Mouse (Mus musculus): ENCODE measurements at regions not wholly inside any gene's neighbourhood (a gene's known extent, or its start where the extent isn't known, plus 50 kb on each side); places are given as distances from the start of the nearest gene placed in this dataset.

DNA sequence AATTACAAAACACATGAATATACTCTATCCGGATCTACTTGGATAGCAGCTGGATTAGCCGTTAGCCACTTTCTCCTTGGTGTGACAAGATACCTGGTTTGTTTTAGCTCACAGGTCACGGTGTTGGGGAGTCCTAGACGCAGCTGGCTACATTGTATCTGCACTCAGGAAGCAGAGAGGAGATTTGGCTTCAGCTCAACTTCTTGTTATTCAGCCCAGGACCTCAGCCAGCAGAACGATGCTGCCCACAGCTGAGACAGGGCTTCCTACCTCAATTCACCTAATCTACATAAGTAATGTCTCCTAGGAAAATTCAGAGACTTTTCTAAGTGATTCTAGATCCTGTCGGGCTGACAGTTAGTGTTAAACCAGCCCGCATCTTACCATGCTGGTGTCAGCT is 289.4 kb downstream of the 3100002H09Rik start:
- DNase-seq, result no peak

DNA sequence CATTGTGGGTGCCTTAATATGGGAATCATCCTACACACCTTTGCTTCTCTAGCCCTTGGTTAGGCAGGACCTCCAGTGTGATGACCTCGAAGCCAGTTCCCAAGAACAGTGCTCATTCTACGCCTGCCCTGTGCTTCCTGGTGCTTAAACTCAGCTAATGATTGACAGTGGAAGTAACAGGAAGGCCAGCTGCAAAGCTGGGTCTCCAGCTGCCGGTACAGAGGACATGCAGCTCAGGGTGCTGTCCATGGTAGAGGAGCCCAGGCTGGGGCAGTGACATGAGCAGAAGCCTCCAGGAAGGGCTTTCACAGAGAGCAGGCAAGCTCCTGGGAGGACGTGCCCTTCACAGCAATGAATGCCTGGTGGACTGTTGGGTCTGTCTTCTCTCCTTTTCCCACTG is 293.6 kb downstream of the 3100002H09Rik start:
- DNase-seq, result no peak

DNA sequence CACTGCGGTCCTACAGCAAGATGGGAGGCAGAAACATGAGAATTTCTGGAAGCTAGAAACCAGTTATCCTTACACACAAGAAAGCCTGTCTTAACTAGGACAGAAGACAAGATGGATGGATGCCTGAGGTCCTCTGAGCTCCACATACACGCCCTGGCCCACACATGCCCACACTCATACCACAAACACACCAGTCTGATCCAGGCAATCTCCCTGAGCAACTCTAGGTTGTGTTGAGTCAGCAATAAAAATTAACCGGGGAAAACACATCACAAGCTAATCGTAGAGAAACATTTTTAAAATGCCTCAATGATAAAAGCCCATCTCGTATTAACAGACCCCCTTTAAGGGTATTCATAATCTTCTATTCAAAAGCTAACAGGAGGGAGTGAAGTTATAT is 298.9 kb downstream of the 3100002H09Rik start:
- DNase-seq, result no peak

DNA sequence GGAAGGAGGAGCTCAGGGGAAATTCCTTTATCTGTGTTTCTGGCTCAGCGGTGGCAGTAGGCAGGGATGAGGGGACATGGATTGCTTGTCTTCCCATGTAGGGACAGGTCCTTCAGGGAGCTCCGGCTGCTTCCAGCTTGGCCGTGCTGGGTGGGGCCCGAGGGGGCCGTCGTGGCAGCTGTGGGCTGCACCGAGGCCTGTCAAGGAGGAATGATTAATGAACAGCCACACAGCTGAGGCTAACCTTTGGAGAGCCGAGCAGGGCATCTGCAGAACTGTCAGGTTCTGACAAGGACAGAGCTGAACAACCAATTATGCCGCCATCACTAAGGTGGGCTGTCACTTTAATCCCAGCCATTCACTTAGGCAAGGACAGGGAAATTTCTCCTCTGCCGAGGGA is 300.0 kb downstream of the 3100002H09Rik start:
- DNase-seq, result no peak

DNA sequence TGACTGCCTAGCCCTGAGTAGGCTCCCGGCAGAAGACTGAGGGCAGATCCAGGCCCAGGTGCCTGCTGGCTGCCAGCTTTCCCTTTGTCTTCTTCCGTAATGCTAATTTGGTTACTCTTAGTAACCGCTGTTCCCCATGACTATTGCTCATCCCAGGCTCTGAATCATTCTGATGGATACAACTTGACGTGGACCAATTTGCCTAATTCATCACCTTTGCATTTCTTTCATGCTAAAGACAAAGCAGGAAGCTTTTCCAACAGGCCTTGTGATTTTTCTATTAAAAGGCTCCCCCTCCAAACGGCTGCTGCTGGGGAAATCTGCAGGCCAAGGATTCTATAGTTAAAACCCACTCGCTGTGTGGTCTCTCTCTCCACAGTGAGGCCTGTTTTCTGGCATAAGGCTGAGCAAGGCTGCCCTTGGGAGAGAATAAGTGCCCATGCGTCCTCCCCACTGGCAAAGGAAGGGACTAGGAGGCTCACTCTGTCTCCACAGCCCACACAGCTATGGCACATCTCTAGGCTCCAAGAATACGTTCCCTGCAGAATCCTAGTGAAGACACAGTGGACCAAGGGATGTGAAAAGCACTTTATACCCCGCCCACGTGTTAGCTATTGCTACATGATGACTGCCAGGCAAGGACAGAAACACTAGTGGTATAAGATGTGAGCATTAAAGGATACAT is 304.6 kb downstream of the 3100002H09Rik start:
- no peak for DNase-seq

DNA sequence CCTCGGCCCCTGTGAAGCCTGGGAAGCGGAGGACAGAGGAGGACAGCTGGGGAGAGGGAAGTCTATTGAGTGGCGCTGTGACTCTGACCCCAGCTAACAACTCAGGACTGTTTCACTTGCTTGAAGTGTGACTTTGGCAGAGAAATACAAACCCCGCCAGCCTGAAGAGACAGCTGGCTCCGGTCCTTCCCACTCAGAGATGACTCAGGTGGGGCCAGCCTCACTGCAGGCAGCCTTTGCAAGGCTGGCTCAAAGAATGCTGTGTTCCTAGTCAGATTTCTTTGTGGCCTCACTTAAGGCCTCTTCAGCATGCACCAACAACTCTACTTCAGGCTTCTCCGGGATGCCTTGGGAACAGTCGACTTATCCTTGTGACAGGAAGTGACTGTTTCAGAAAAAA is 307.7 kb downstream of the 3100002H09Rik start:
- DNase-seq, result no peak

DNA sequence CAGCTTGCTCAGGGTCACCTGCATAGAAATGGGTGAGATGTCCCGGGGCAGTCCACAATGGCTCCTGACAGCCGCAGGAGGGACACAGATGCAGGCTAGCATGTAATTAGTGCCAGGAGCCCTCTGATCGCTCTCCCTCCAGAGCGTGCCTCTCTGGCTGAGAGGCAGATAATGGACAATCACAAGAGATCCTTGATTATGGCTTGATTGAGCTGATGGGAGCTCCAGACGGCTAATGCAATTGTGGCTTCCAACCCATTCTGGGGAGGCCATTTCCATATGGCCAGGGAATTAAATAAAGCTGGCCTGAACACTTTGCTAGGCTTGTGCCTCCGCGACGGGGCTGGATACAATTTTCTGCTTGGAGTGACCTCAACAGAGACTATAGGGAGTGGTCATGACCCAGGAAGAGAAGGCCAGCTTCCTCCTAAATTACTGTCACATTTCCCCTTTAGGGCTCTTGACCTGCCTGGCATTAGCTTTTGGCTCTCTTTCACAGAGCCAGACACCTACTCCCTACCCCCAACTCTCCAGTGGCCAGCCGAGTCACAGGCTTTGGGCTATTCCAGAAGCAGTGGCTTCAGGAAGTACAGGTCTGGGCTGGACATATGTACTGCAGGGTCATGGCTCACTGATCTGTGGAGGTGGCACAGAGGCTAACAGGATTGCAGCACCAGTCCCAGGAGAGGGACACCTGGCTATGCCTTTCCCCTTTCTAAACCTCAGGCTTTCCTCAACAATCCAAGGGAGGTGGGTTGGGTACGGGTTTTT is 311.8 kb downstream of the 3100002H09Rik start:
- no peak for DNase-seq

DNA sequence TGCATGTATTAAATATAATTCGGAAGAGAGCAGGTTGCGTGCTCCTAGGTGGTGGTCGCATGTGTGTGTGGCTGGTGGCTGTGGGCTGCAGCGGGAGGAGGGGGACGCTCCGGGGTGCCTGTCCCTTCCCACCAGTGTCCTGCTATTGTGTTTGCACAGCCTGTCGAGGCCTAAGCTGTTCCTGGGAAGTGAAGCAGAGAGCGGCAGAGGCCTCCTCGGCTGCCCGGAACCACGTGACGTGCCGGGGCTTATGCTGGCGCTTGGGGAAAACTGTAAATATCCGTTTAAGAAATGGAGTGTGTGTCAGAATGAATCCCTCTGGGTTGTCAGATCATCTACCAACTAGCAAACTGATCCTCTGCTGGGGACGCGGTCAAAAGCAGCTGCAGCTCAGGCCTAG is 318.3 kb downstream of the 3100002H09Rik start:
- DNase-seq, result no peak

DNA sequence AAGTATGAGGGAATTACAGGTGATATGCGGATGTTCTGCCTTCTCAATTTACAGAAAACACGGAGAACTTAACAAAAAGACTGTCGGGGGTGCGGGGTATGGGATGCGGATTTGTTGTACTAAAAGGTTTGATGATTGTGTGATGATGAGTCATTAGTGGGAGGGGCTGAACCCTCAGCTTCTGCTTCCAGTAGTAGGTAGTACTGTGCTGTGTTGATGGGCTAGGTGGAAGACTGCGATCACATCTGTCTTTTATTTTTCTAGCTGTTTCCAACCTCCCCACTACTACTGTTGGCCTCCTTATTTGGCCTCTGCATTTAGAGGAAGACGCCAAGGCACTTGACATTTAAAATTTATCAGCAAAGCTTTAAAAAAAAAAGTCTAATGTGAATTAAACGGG is 318.8 kb downstream of the 3100002H09Rik start:
- DNase-seq, result no peak

DNA sequence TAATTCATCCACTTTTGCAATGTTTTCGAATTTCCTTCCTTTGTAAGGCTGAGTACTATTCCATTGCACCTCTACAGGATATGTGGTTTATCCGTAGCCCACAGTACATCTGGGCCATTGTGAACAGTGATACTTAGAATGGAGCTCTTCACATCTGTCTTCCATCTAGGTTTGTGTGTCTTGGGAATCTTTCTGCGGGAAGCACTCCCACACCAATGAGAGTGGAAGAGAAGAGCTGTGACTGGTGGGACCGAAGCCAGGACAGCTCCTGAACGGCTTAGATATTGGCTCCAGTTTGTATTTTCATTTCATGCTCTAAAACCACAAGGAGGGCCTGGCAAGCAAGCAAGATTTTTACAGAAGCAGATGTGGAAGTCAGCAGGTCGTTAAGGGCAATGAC is 323.1 kb downstream of the 3100002H09Rik start:
- no peak for DNase-seq

DNA sequence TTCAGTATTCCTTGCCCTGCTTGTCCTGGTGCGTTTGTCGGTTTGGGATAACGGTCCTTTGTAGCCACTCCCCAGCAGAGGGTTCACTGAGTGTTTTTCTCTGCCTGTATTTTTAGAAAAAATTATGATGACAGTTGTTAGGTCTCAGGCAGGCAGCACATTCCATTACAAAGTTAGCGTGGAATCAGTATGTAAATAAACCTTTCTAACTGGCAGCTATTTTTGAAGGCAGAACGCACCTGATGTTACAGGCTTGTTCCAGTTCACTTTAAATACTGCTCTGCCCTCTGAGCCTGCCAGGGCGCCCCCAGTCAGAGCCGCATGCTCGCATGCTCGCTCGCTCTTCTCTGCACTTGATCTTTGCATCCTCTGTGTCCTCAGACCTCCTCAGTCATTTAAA is 331.9 kb downstream of the 3100002H09Rik start:
- DNase-seq, result no peak

DNA sequence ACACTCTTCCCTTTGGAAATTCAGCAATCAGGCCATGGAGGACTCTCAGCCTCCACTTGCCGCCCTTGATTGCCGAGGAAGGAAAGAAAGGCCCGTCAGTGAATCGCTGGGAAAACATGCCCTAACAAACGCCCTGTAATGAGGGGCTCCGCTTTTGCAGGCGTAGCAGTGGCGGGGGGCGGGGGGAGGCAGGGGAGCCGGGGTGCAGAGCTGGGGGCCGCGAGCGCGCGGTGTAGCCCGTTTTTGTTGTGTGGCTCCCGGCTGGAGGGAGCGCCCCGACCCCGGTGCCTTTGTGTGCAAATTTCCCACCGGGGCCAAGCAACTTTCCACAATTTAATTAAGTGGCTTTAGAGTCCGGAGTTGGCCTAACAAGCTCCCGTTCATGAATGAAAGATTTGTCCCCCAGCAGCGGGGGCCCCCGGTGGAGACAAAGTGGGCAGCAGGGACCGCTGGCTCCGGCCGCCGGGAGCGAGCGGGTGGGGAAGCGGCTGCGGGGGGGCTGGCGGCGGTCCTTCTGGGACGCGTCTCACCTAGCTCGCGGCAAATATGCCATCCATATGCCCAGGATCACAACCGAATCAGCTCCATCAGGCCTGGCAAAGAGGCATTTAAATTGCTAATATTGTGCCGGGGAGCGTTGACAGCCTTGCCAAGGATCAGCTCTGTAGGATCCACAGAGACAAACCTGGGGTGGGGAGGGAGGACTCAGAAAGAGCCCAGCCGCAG is 333.0 kb downstream of the 3100002H09Rik start:
- no peak for DNase-seq

DNA sequence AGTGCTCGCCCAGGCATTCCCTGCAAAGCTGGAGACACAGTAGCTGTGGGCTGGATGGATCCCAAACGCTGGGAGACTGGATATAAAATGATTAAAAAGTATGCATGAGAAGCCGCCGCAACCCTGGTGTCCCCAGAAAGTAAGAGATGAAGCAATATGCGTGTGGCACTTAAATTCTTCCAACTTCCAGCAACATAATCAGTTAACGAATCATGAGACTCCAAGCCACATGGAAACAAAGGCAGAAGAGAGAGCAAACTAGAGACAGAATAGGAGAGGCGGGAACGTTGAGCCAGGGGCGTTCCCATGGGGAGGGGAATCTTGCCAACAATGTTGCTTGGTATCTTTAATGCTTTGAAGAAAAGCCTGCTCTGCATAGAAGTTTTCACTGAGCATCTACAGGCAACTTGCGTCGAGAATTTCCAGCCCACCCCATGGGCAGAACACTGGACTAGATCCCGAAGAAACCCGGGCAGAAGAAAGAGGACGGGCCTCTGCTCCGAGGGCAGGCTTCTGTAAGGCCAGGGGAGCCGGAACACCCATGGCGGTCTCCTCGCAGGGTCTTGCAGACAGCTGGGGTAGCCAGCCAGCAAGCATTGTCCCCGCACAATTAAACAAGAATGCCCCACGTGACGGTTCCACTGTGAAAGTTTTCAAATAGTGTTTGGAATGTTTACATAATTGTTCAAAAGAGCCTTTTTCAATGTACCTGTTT is 333.7 kb downstream of the 3100002H09Rik start:
- no peak for DNase-seq

DNA sequence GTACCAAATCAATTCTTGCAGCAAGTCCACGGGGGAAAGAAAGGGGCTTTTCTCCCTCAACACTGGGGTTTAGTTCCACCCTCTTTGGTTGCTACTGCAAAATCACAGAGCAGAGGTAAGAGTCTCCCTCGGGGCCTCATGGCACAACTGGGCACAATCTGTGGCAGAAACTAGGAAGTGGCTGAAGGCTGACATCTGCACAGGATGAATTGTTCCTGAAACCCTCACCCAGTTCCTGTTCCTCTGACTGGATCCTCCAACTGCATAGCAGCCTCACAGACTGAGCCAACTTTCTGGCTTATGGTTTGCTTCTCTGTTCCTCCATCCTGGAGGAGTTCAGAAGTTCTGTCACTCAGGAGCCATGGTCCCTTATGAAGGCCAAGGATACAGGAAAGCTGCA is 338.6 kb downstream of the 3100002H09Rik start:
- no peak for DNase-seq

DNA sequence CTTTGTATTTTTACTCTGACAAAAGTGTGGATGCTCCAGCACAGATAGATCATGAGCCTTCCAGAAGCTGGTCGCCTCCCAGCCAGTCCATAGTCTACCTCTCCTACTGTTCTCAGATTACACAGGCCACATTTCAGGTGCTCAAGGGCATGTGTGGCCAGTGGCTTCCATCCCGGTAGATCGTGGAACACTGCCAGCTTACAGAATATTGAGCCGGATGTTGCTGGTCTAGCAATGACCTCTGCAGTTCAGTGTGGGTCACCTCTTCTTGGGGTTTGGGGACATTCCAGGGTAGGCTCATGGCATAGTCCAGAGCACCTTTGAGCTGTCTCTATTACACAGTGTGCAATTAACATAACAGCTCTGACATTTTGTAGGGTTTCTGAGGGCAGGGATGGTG is 342.2 kb downstream of the 3100002H09Rik start:
- DNase-seq, result no peak

DNA sequence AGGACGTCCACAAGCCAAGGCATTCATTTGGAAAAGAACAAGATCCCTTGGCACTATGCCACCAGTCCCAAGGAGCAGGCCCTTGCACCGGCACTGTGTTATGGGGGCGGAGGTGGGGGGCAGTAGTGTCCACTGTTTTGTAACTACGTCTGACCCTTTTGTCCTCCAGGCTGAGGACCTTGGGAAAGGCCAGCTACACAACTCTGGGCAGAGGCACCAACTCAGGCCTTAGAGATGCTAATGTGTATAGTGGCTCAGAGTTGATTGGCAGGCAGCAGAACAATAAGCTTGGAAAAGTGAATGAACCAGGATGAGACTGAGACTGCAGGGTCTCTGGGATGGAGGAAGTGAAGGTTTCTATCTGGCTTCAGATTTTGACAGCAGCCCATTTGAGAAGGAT is 344.0 kb downstream of the 3100002H09Rik start:
- DNase-seq, result no peak

DNA sequence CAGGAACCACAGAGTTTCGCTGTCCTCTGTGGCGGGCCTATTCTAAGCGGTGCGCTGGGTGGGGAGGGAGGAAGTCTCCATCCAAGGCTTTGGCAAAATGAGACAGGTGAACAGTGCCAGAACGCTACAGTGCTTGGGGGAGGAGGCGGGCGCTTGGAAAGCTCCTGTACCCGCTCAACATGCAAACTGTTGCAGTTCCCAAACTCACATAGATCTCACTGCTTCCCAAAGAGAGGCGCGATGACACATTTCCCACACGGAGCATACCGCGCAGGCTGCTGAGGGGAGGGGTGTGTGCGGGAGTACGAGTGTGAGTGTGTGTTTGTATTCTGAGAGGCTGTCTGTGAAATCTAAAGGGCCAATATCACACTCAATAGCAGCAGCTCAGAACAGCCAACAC is 345.1 kb downstream of the 3100002H09Rik start:
- no peak for DNase-seq

DNA sequence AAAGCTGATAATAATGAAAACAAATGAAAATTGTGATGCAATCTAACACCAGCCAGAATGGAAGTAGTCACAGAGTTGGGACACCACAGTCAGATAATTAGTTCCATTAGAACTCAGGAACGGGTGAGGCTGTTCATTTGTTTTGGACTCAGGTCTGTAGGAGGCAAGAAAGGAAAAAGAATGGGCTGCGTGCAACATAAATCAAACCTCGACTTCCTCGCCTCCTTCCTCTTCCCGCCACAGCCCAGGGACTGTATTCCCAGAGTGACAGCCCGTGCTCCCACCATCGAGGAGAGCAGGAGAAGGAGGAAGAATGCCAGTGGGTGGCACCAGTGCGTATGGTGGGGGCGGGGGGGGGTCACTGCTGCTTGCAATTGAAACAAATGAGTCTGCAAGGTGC is 339.2 kb upstream of the 4930535I16Rik start:
- DNase-seq, result no peak

DNA sequence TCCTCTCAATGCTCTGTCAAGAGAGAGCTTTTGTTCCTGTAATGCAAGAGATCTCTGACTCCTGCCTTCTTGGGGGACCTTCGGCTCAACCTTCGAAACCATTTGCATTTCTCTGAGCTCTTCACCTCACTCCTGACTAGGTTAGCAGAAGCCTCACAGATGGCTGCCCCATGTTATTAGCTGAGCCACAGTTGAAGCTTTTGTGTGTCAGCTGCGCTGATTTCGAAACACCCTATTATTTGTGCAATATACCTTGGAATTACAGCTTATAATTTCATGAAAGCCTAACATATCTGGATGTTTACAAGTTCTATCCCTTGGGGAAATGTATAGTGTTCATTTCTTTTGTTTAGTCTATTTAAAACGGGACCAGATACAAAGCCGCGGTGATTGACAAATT is 338.7 kb upstream of the 4930535I16Rik start:
- DNase-seq, result no peak

DNA sequence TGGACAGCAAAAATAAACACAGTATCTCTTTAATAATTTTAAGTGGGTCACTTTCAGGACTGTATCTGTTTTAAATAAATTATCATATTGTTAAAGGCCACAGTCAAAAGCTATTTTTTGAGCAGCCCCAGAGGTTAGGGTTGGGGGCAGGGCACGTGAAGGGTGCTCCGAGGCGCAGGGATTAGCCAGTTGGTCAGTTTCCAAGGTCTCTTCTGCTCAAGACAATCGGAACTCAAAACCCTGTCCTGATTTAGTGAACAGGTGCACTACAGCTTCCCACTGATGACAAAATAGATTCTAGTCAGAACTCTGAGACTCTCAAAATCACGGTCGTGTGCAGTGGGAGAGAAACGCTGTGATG is 337.3 kb upstream of the 4930535I16Rik start:
- DNase-seq, result no peak

DNA sequence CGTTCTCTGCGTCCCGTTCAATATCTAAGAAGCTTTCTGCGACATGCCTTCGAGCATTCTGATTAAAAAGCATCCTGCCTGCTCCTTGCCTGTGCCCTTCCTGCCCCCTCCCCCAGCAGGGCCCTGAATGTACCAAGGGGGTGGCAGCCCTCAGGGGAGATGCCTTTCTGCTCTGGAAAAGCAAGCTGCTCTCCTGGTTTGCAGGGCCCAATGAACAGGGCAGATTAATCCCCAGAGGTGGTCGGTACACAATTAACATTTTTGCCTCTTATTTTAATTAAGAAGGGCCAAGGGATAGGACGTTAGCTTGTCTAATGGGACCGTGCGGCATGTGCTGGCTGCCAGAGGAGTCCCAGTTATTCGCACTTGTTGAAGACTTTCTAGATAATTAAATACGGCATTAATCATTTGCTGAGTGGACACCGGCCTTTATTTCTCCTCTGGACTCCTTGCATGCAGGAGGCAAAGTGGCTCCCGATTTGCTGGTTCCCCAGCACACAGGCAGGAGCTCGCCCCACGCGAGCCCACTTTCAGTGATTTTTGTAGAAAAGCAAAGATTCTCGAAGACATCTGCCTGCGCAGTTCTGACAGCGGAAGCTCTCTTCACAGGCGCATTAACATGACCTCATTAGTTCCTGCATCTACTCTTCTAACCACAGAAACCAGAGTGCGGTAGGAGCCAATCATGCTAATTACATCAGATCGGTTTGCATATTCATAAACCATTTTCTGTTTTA is 336.8 kb upstream of the 4930535I16Rik start:
- DNase-seq, result peak; percentile 10 to 30

DNA sequence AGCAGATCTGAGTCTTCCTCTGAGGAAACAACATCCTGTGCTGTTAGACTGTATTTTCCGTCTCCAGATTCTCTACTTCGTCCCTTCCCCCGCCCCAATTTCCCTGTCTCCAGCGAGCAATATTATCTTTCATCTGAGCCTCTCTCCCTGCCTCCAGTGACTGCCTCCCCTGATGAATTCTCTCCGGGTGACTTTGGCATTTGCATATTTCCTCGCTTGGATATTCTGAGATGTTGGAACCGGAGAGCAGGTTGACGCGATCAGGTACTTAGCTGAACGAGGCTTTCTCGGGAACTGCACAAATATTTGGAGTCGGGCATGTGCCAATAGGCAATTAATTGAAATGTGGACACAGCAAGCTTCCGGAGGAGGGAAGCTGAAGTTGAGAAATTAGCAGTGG is 323.8 kb upstream of the 4930535I16Rik start:
- no peak for DNase-seq

DNA sequence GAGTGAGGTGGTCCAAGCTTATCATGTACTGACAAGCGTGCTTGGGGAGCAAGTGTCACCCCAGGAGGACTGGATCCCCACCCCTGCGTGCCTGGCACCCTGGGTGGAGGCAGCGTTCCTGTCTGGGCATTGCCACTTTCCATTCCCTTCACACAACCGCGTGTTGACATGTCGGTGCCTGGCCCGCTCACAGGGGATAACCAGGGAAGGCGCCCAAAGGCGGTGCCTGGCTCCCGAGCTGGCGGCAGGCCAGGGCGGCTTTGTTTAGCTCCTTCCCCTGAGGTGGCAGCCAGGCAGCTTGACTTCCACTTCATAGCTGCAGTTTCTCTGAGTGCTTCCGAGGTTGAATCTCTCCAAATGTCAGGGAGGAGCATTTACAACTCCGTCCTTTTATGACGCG is 318.7 kb upstream of the 4930535I16Rik start:
- DNase-seq, result no peak
